Mouse (Mus musculus): ENCODE data around the gene Trim46. TPM values are rescaled to one million over a fixed set of nuclear protein-coding genes. Genes with fewer than 3 reads are reported as not detected.

Trim46 gene
- polyA plus RNA-seq, 1 experiment from 2014 or later: 0.56 TPM

GRCm38 (mm10) chr3:89262417-89262816, 16.3 kb upstream of the Trim46 start:
- H3K27me3 ChIP-seq (ENCODE audit: control insufficient read depth, insufficient read depth, low read length): no peaks in the 10 kb centered on the region
- no peak for ATAC-seq (replicated peaks; ENCODE audit: insufficient number of reproducible peaks, low FRiP score, low TSS enrichment)
- H3K4me2 ChIP-seq: no peak overlapping the region
- no peak overlapping the region for H3K4me3 ChIP-seq (ENCODE audit: low read depth, low read length)
- peaks cover 8% of the 10 kb centered on the region for H3K4me1 ChIP-seq (ENCODE audit: control insufficient read depth, insufficient read depth, low read length)
- 52% methylated on average over 10 of the region's 10 CpGs for WGBS (ENCODE audit: insufficient replicate concordance)
- no peaks in the 10 kb centered on the region for H3K36me3 ChIP-seq (ENCODE audit: control insufficient read depth, insufficient read depth, low read length)
- H3K9ac ChIP-seq (ENCODE audit: low read depth, low read length): no peak overlapping the region
- H3K9me3 ChIP-seq (replicated peaks; ENCODE audit: control insufficient read depth, low read length): no peaks in the 10 kb centered on the region
- H3K27ac ChIP-seq (ENCODE audit: low read depth, low read length): no peak overlapping the region

- ATAC-seq (replicated peaks; ENCODE audit: insufficient number of reproducible peaks, low FRiP score, low TSS enrichment): no peak
- no peak overlapping the region for H3K9ac ChIP-seq (ENCODE audit: low read depth, low read length)
- no peak overlapping the region for H3K4me3 ChIP-seq (ENCODE audit: low read depth, low read length)
- H3K4me1 ChIP-seq (ENCODE audit: control insufficient read depth, insufficient read depth, low read length): no peaks in the 10 kb centered on the region
- WGBS (ENCODE audit: insufficient replicate concordance): 75% methylated on average over 3 of the region's 3 CpGs
- H3K36me3 ChIP-seq (ENCODE audit: control insufficient read depth, insufficient read depth, low read length): no peaks in the 10 kb centered on the region
- H3K9me3 ChIP-seq (replicated peaks; ENCODE audit: control insufficient read depth, low read length): no peaks in the 10 kb centered on the region
- H3K27me3 ChIP-seq (ENCODE audit: control insufficient read depth, insufficient read depth, low read length): no peaks in the 10 kb centered on the region
- H3K4me2 ChIP-seq: no peak overlapping the region
- H3K27ac ChIP-seq (ENCODE audit: low read depth, low read length): no peak overlapping the region
Measured at GRCm38 (mm10) chr3:89260211-89260610, 14.1 kb upstream of the Trim46 start.

- ATAC-seq (replicated peaks; ENCODE audit: insufficient number of reproducible peaks, low FRiP score, low TSS enrichment): no peak
- Histone ChIP-seq H3K9me3 (replicated peaks; ENCODE audit: control insufficient read depth, low read length) (no peaks in the 10 kb centered on the region), H3K4me1 (ENCODE audit: control insufficient read depth, insufficient read depth, low read length) (no peaks in the 10 kb centered on the region), H3K36me3 (ENCODE audit: control insufficient read depth, insufficient read depth, low read length) (no peaks in the 10 kb centered on the region), H3K27ac (ENCODE audit: low read depth, low read length) (no peak within 1 kb of the TSS), H3K4me3 (ENCODE audit: low read depth, low read length) (no peak within 1 kb of the TSS), H3K4me2 (no peak within 1 kb of the TSS), H3K9ac (ENCODE audit: low read depth, low read length) (no peak within 1 kb of the TSS), H3K27me3 (ENCODE audit: control insufficient read depth, insufficient read depth, low read length) (no peaks in the 10 kb centered on the region)
- 47% methylated on average over 7 of the region's 7 CpGs for WGBS (ENCODE audit: insufficient replicate concordance)
Measured at GRCm38 (mm10) chr3:89259076-89259475, 13.0 kb upstream of the Trim46 start, which contains the start of gene Dpm3. Dpm3 (plus strand) TSS chr3:89259358.

- no peak overlapping the region for H3K4me3 ChIP-seq (ENCODE audit: low read depth, low read length)
- H3K4me1 ChIP-seq (ENCODE audit: control insufficient read depth, insufficient read depth, low read length): peaks cover 8% of the 10 kb centered on the region
- no peak for ATAC-seq (replicated peaks; ENCODE audit: insufficient number of reproducible peaks, low FRiP score, low TSS enrichment)
- H3K36me3 ChIP-seq (ENCODE audit: control insufficient read depth, insufficient read depth, low read length): no peaks in the 10 kb centered on the region
- no peak overlapping the region for H3K4me2 ChIP-seq
- H3K9me3 ChIP-seq (replicated peaks; ENCODE audit: control insufficient read depth, low read length): no peaks in the 10 kb centered on the region
- 51% methylated on average over 5 of the region's 5 CpGs for WGBS (ENCODE audit: insufficient replicate concordance)
- no peaks in the 10 kb centered on the region for H3K27me3 ChIP-seq (ENCODE audit: control insufficient read depth, insufficient read depth, low read length)
- no peak overlapping the region for H3K27ac ChIP-seq (ENCODE audit: low read depth, low read length)
- no peak overlapping the region for H3K9ac ChIP-seq (ENCODE audit: low read depth, low read length)
Measured at GRCm38 (mm10) chr3:89256177-89256576, 10.1 kb upstream of the Trim46 start.

GRCm38 (mm10) chr3:89254994-89255393, 8.9 kb upstream of the Trim46 start:
- Histone ChIP-seq H3K4me2 (no peak overlapping the region), H3K27ac (ENCODE audit: low read depth, low read length) (no peak overlapping the region), H3K4me1 (ENCODE audit: control insufficient read depth, insufficient read depth, low read length) (peaks cover 18% of the 10 kb centered on the region), H3K9ac (ENCODE audit: low read depth, low read length) (no peak overlapping the region), H3K4me3 (ENCODE audit: low read depth, low read length) (no peak overlapping the region), H3K27me3 (ENCODE audit: control insufficient read depth, insufficient read depth, low read length) (no peaks in the 10 kb centered on the region; the same call in 1 of the 2 replicates), H3K36me3 (ENCODE audit: control insufficient read depth, insufficient read depth, low read length) (no peaks in the 10 kb centered on the region), H3K9me3 (replicated peaks; ENCODE audit: control insufficient read depth, low read length) (no peaks in the 10 kb centered on the region)
- WGBS (ENCODE audit: insufficient replicate concordance): 87% methylated on average over 5 of the region's 5 CpGs
- no peak for ATAC-seq (replicated peaks; ENCODE audit: insufficient number of reproducible peaks, low FRiP score, low TSS enrichment)

GRCm38 (mm10) chr3:89251365-89251895, 5.3 kb upstream of the Trim46 start:
- ATAC-seq (replicated peaks; ENCODE audit: insufficient number of reproducible peaks, low FRiP score, low TSS enrichment): 0 out of 2 replicates have a peak, but pooled peaks have one; percentile 31
- Histone ChIP-seq H3K4me1 (ENCODE audit: control insufficient read depth, insufficient read depth, low read length) (peaks cover 24% of the 10 kb centered on the region), H3K9ac (ENCODE audit: low read depth, low read length) (peak overlapping the region; percentile 43; the same call in 1 of the 2 replicates), H3K27me3 (ENCODE audit: control insufficient read depth, insufficient read depth, low read length) (no peaks in the 10 kb centered on the region; the same call in 1 of the 2 replicates), H3K4me2 (peak overlapping the region; percentile 53), H3K36me3 (ENCODE audit: control insufficient read depth, insufficient read depth, low read length) (no peaks in the 10 kb centered on the region; the same call in 1 of the 2 replicates), H3K27ac (ENCODE audit: low read depth, low read length) (no peak overlapping the region), H3K4me3 (ENCODE audit: low read depth, low read length) (0 out of 2 replicates have a peak overlapping the region, but pooled peaks have one; percentile 19), H3K9me3 (replicated peaks; ENCODE audit: control insufficient read depth, low read length) (no peaks in the 10 kb centered on the region)
- WGBS (ENCODE audit: insufficient replicate concordance): 12% methylated on average over 17 of the region's 17 CpGs

- 15% methylated on average over 7 of the region's 7 CpGs for WGBS (ENCODE audit: insufficient replicate concordance)
- no peak for ATAC-seq (replicated peaks; ENCODE audit: insufficient number of reproducible peaks, low FRiP score, low TSS enrichment)
Measured at GRCm38 (mm10) chr3:89250435-89251040, 4.4 kb upstream of the Trim46 start.

GRCm38 (mm10) chr3:89247466-89247865, 1.4 kb upstream of the Trim46 start:
- WGBS (ENCODE audit: insufficient replicate concordance): 77% methylated on average over 4 of the region's 4 CpGs
- no peak overlapping the region for H3K27ac ChIP-seq (ENCODE audit: low read depth, low read length)
- H3K9me3 ChIP-seq (replicated peaks; ENCODE audit: control insufficient read depth, low read length): no peaks in the 10 kb centered on the region
- peak overlapping the region; percentile 75; the same call in 1 of the 2 replicates for H3K4me2 ChIP-seq
- H3K4me3 ChIP-seq (ENCODE audit: low read depth, low read length): no peak overlapping the region
- H3K27me3 ChIP-seq (ENCODE audit: control insufficient read depth, insufficient read depth, low read length): peaks cover 21% of the 10 kb centered on the region
- H3K4me1 ChIP-seq (ENCODE audit: control insufficient read depth, insufficient read depth, low read length): peaks cover 40% of the 10 kb centered on the region
- H3K9ac ChIP-seq (ENCODE audit: low read depth, low read length): 0 out of 2 replicates have a peak overlapping the region, but pooled peaks have one; percentile 39
- ATAC-seq (replicated peaks; ENCODE audit: insufficient number of reproducible peaks, low FRiP score, low TSS enrichment): no peak
- no peaks in the 10 kb centered on the region; the same call in 1 of the 2 replicates for H3K36me3 ChIP-seq (ENCODE audit: control insufficient read depth, insufficient read depth, low read length)

More at GRCm38 (mm10) chr3:89250435-89251040, 4.4 kb upstream of the Trim46 start:
- Histone ChIP-seq H3K4me1 (ENCODE audit: control insufficient read depth, insufficient read depth, low read length) (peaks cover 28% of the 10 kb centered on the region), H3K27ac (ENCODE audit: low read depth, low read length) (peak overlapping the region; percentile 50; the same call in 1 of the 2 replicates), H3K9me3 (replicated peaks; ENCODE audit: control insufficient read depth, low read length) (no peaks in the 10 kb centered on the region), H3K36me3 (ENCODE audit: control insufficient read depth, insufficient read depth, low read length) (no peaks in the 10 kb centered on the region; the same call in 1 of the 2 replicates), H3K9ac (ENCODE audit: low read depth, low read length) (no peak overlapping the region), H3K27me3 (ENCODE audit: control insufficient read depth, insufficient read depth, low read length) (peaks cover 1% of the 10 kb centered on the region), H3K4me3 (ENCODE audit: low read depth, low read length) (no peak overlapping the region), H3K4me2 (peak overlapping the region; percentile 53; the same call in 1 of the 2 replicates)
